Mouse (Mus musculus): ENCODE measurements around the gene Acyp1.

Acyp1 gene

GRCm38 (mm10) chr12:85233376-85234358, 54.6 kb downstream of the Acyp1 start:
- DNase-seq (ENCODE audit: low spot score in 2 of 2): no peak

- no peak for DNase-seq (ENCODE audit: low spot score in 2 of 2)
Observed at GRCm38 (mm10) chr12:85227876-85228599, 60.2 kb downstream of the Acyp1 start.

GRCm38 (mm10) chr12:85227227-85227626, 61.0 kb downstream of the Acyp1 start:
- no peak for DNase-seq (ENCODE audit: low spot score in 2 of 2)

All from spleen, postnatal 4 days (tissue).